Mouse (Mus musculus) v-Abl transformed pro-B cells (cell line): ENCODE results near the gene Trpt1.

Source experiments
- in situ Hi-C, 2 experiments: fragments of 400-800 bp; cut with MboI; formaldehyde crosslinking; loops; one replicate each; pipeline ENCODE4 v1.15.1; 2025; ENCODE audit not compliant: unreplicated experiment in 2 of 2

The Trpt1 gene

GRCm38 (mm10) chr19:7034006-7034405 is 38.1 kb downstream of the Trpt1 start:
- in situ Hi-C loops, result no loop called here

- in situ Hi-C loops, result no loop called here
These were observed 43.3 kb downstream of the Trpt1 start for GRCm38 (mm10) chr19:7039088-7039720.

- in situ Hi-C loops, result no loop called here
These were observed 44.1 kb downstream of the Trpt1 start, which contains the start of gene Stip1 for GRCm38 (mm10) chr19:7039841-7040636. Gene Stip1, minus strand, starts transcription at chr19:7039967.

DNA sequence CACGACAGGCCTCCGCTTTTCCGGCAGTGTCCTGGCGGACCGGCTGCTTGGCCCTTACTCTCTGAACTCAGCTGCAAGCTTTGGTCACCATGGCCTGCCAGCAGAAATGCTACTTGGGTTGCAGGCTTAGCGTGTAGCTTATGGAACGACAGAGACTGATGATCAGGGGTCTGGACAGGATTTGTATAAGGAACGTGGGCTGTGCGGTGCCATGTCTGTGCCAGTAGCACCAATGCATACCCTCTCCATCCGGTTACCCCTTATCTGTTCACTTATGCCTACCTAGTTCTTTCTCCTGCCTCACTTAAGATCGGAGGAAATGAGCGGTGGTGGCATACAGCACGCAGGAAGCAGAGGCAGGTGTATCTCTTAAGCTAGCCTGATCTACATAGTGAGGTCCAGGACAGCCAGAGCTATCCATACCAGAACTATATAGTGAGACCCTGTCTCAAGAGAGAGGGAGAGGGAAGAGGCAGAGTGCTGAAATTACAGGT is 44.8 kb downstream of the Trpt1 start:
- in situ Hi-C loops, result no loop called here

GRCm38 (mm10) chr19:7041171-7041570 is 45.2 kb downstream of the Trpt1 start:
- in situ Hi-C loops, result no loop called here

- in situ Hi-C loops, result no loop called here
These were observed 48.3 kb downstream of the Trpt1 start for GRCm38 (mm10) chr19:7044279-7044678.

DNA sequence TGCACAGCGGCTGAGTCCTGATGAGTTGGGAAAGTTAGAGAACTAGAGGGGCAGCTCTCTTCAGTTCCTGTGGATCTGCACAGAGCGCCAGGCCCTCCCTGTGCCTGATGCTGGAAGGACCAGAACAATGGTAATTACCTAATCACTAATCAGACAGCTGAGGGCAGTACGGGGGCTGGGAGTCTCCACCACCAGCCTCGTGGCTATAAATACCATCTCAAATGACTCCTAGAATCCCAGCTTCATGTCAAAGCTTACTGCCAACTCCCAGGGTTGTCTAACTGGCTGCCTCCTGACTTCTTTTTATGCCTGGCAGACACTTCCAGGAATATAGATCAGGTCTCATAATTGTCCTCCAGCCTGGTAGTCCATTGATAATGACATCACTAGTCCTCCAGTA is 48.8 kb downstream of the Trpt1 start:
- in situ Hi-C loops, result no loop called here
